Mouse (Mus musculus) olfactory bulb, adult 2 months (tissue): ENCODE measurements at regions not wholly inside any gene's neighbourhood (a gene's known extent, or its start where the extent isn't known, plus 50 kb on each side); places are given as distances from the start of the nearest gene placed in this dataset.

Source experiments
- CTCF ChIP-seq: fragments of 200-500 bp; IDR thresholded peaks from 2 replicates; pipeline ENCODE4 v1.5.1; 2012; ENCODE audit warnings: low read depth, mild to moderate bottlenecking, low read length, moderate library complexity; ENCODE audit not compliant: insufficient read depth
- POLR2A ChIP-seq: fragments of 200-500 bp; IDR thresholded peaks from 2 replicates; pipeline ENCODE4 v1.6.1; 2012; ENCODE audit warnings: mild to moderate bottlenecking, low read depth, low read length, moderate library complexity; ENCODE audit not compliant: insufficient read depth

- TF ChIP-seq CTCF (no peak), POLR2A (no peak)
These were observed 158.9 kb upstream of the Adamts16 start for GRCm38 (mm10) chr13:71000422-71001008.
